Mouse (Mus musculus) embryonic facial prominence, embryonic 10.5 days (tissue): ENCODE data around the gene Phb2. TPM values are rescaled to one million over a fixed set of nuclear protein-coding genes. Genes with fewer than 3 reads are reported as not detected.

Experiments
- DNase-seq: peaks from one replicate; pipeline ENCODE4 v3.0.0-alpha.2; 2017; ENCODE audit warnings: low spot score
- H3K27ac ChIP-seq: fragments of 300-500 bp; sonication (generic); replicated peaks from 2 replicates; pipeline ENCODE4 v1.5.1; 2016; ENCODE audit warnings: mild to moderate bottlenecking
- H3K27me3 ChIP-seq: fragments of 300-500 bp; sonication (generic); replicated peaks from 2 replicates; pipeline ENCODE4 v1.6.1; 2016; ENCODE audit warnings: low read depth, mild to moderate bottlenecking; ENCODE audit not compliant: poor library complexity, severe bottlenecking
- H3K36me3 ChIP-seq: fragments of 300-500 bp; sonication (generic); replicated peaks from 2 replicates; pipeline ENCODE4 v1.6.1; 2016; ENCODE audit warnings: mild to moderate bottlenecking, moderate library complexity
- H3K4me1 ChIP-seq: fragments of 300-500 bp; sonication (generic); 2 replicates; pipeline ENCODE4 v1.6.1; 2016
- H3K4me3 ChIP-seq: fragments of 300-500 bp; sonication (generic); 2 replicates; pipeline ENCODE4 v1.5.1; 2016; ENCODE audit warnings: mild to moderate bottlenecking, moderate library complexity
- H3K9me3 ChIP-seq: fragments of 300-500 bp; sonication (generic); 2 replicates; pipeline ENCODE4 v1.6.1; 2016; ENCODE audit warnings: mild to moderate bottlenecking
- WGBS: fragments of 180-500 bp; shearing (Covaris S2); methylation state at CpG from one replicate; pipeline ENCODE4 v1.1.7; 2016; 5-methylcytosine and 5-hydroxymethylcytosine counted together
- polyA plus RNA-seq: library from polyadenylated mRNA; unstranded; fragments of >200 nt; fragmentation: Nextera tagmentation; extraction: Ambion mirVana; gene quantifications from 2 replicates; pipeline ENCODE4 v1.2.1, GENCODE M21; 2016

Gene Phb2
- polyA plus RNA-seq, 1 experiment from 2014 or later: 473 TPM

- WGBS: 90% methylated on average over 7 of the region's 7 CpGs
- H3K36me3 ChIP-seq: peaks cover 38% of the 10 kb centered on the region
- no peak overlapping the region for H3K27ac ChIP-seq
- H3K27me3 ChIP-seq: no peaks in the 10 kb centered on the region
- H3K4me3 ChIP-seq: no peak overlapping the region
- H3K4me1 ChIP-seq: peaks cover 20% of the 10 kb centered on the region
- DNase-seq: no peak
- H3K9me3 ChIP-seq: no peaks in the 10 kb centered on the region
Measured at GRCm38 (mm10) chr6:124696441-124697150, 15.5 kb upstream of the Phb2 start.

GRCm38 (mm10) chr6:124698751-124699150 is 13.4 kb upstream of the Phb2 start:
- Histone ChIP-seq H3K27me3 (no peaks in the 10 kb centered on the region), H3K27ac (no peak overlapping the region), H3K36me3 (peaks cover 60% of the 10 kb centered on the region), H3K4me1 (peaks cover 11% of the 10 kb centered on the region), H3K9me3 (no peaks in the 10 kb centered on the region), H3K4me3 (no peak overlapping the region)
- WGBS: 82% methylated on average over 6 of the region's 6 CpGs
- DNase-seq: no peak

GRCm38 (mm10) chr6:124699366-124699765 is 12.8 kb upstream of the Phb2 start:
- H3K9me3 ChIP-seq: no peaks in the 10 kb centered on the region
- WGBS: 86% methylated on average over 4 of the region's 4 CpGs
- DNase-seq: no peak
- no peaks in the 10 kb centered on the region for H3K27me3 ChIP-seq
- H3K4me3 ChIP-seq: no peak overlapping the region
- no peak overlapping the region for H3K27ac ChIP-seq
- H3K4me1 ChIP-seq: peaks cover 5% of the 10 kb centered on the region
- H3K36me3 ChIP-seq: peaks cover 66% of the 10 kb centered on the region

GRCm38 (mm10) chr6:124699962-124700610 is 12.1 kb upstream of the Phb2 start:
- Histone ChIP-seq H3K36me3 (peaks cover 73% of the 10 kb centered on the region), H3K4me3 (no peak overlapping the region), H3K9me3 (no peaks in the 10 kb centered on the region), H3K27ac (no peak overlapping the region), H3K27me3 (no peaks in the 10 kb centered on the region), H3K4me1 (no peaks in the 10 kb centered on the region; the same call in 1 of the 2 replicates)
- no peak for DNase-seq
- WGBS: 80% methylated on average over 11 of the region's 11 CpGs

- Histone ChIP-seq H3K27me3 (no peaks in the 10 kb centered on the region), H3K4me1 (no peaks in the 10 kb centered on the region; the same call in 1 of the 2 replicates), H3K36me3 (peaks cover 79% of the 10 kb centered on the region), H3K9me3 (no peaks in the 10 kb centered on the region), H3K27ac (no peak overlapping the region), H3K4me3 (no peak overlapping the region)
- DNase-seq: no peak
- 81% methylated on average over 8 of the region's 8 CpGs for WGBS
Measured at GRCm38 (mm10) chr6:124701338-124701737, 10.8 kb upstream of the Phb2 start.

- Histone ChIP-seq H3K4me3 (no peak overlapping the region), H3K36me3 (peaks cover 88% of the 10 kb centered on the region), H3K27ac (no peak overlapping the region), H3K9me3 (no peaks in the 10 kb centered on the region), H3K4me1 (no peaks in the 10 kb centered on the region; the same call in 1 of the 2 replicates), H3K27me3 (no peaks in the 10 kb centered on the region)
- DNase-seq: no peak
- 91% methylated on average over 17 of the region's 17 CpGs for WGBS
Measured at GRCm38 (mm10) chr6:124702102-124702783, 9.9 kb upstream of the Phb2 start.

GRCm38 (mm10) chr6:124702784-124703103 is 9.4 kb upstream of the Phb2 start:
- Histone ChIP-seq H3K36me3 (peaks cover 93% of the 10 kb centered on the region), H3K9me3 (no peaks in the 10 kb centered on the region), H3K27ac (no peak overlapping the region), H3K27me3 (no peaks in the 10 kb centered on the region), H3K4me3 (no peak overlapping the region), H3K4me1 (no peaks in the 10 kb centered on the region; the same call in 1 of the 2 replicates)
- WGBS: 50% methylated on average over 3 of the region's 3 CpGs
- DNase-seq: peak; percentile 73

GRCm38 (mm10) chr6:124703789-124704188 is 8.3 kb upstream of the Phb2 start:
- Histone ChIP-seq H3K27ac (no peak overlapping the region), H3K9me3 (no peaks in the 10 kb centered on the region), H3K4me3 (no peak overlapping the region), H3K27me3 (no peaks in the 10 kb centered on the region), H3K4me1 (no peaks in the 10 kb centered on the region; the same call in 1 of the 2 replicates), H3K36me3 (peaks cover 100% of the 10 kb centered on the region)
- WGBS: 82% methylated on average over 7 of the region's 7 CpGs
- no peak for DNase-seq

GRCm38 (mm10) chr6:124704417-124704816 is 7.7 kb upstream of the Phb2 start:
- Histone ChIP-seq H3K4me1 (peaks cover under 1% of the 10 kb centered on the region), H3K27ac (no peak overlapping the region), H3K4me3 (no peak overlapping the region), H3K27me3 (no peaks in the 10 kb centered on the region), H3K9me3 (no peaks in the 10 kb centered on the region), H3K36me3 (peaks cover 100% of the 10 kb centered on the region)
- DNase-seq: no peak
- WGBS: 92% methylated on average over 2 of the region's 2 CpGs

GRCm38 (mm10) chr6:124706061-124706627 is 6.0 kb upstream of the Phb2 start:
- no peak for DNase-seq
- H3K4me3 ChIP-seq: no peak overlapping the region
- no peaks in the 10 kb centered on the region for H3K9me3 ChIP-seq
- WGBS: 91% methylated on average over 5 of the region's 5 CpGs
- H3K4me1 ChIP-seq: peaks cover 18% of the 10 kb centered on the region
- H3K27ac ChIP-seq: no peak overlapping the region
- no peaks in the 10 kb centered on the region for H3K27me3 ChIP-seq
- H3K36me3 ChIP-seq: peaks cover 96% of the 10 kb centered on the region

GRCm38 (mm10) chr6:124708289-124708889 is 3.7 kb upstream of the Phb2 start:
- Histone ChIP-seq H3K9me3 (no peaks in the 10 kb centered on the region), H3K36me3 (peaks cover 75% of the 10 kb centered on the region), H3K4me1 (peaks cover 27% of the 10 kb centered on the region), H3K27ac (no peak overlapping the region), H3K27me3 (no peaks in the 10 kb centered on the region), H3K4me3 (no peak overlapping the region)
- 96% methylated on average over 10 of the region's 10 CpGs for WGBS
- DNase-seq: no peak

GRCm38 (mm10) chr6:124712918-124713317 is 782 bp downstream of the Phb2 start:
- DNase-seq: no peak
- 20% methylated on average over 11 of the region's 11 CpGs for WGBS
- Histone ChIP-seq H3K9me3 (no peaks in the 10 kb centered on the region), H3K4me1 (peaks cover 37% of the 10 kb centered on the region), H3K4me3 (peak overlapping the region; percentile 94), H3K36me3 (peaks cover 75% of the 10 kb centered on the region), H3K27ac (peak overlapping the region; percentile 94), H3K27me3 (no peaks in the 10 kb centered on the region)
